Mouse (Mus musculus) thymus, adult 2 months (tissue): Measurements from ENCODE around the gene Sec1. TPM values are rescaled to one million over a fixed set of nuclear protein-coding genes. Genes with fewer than 3 reads are reported as not detected.

Experiments used
- DNase-seq: peaks from one replicate; pipeline ENCODE4 v3.0.0; 2021
- H3K27ac ChIP-seq: fragments of 200-500 bp; 2 replicates; pipeline ENCODE4 v1.5.1; 2012; ENCODE audit warnings: low read length, control low read depth; ENCODE audit not compliant: control insufficient read depth, insufficient read depth
- H3K27me3 ChIP-seq: fragments of 200-500 bp; 2 replicates; pipeline ENCODE4 v1.6.1; 2012; ENCODE audit warnings: mild to moderate bottlenecking, low read length, moderate library complexity, mixed read lengths; ENCODE audit not compliant: control insufficient read depth, insufficient read depth
- H3K36me3 ChIP-seq: fragments of 200-500 bp; 2 replicates; pipeline ENCODE4 v1.6.1; 2012; ENCODE audit warnings: mild to moderate bottlenecking, low read length, moderate library complexity; ENCODE audit not compliant: control insufficient read depth, insufficient read depth
- H3K4me1 ChIP-seq: fragments of 200-500 bp; replicated peaks from 2 replicates; pipeline ENCODE4 v1.6.1; 2012; ENCODE audit warnings: low read length; ENCODE audit not compliant: control insufficient read depth, insufficient read depth
- H3K4me3 ChIP-seq: fragments of 200-500 bp; 2 replicates; pipeline ENCODE4 v1.5.1; 2012; ENCODE audit warnings: mild to moderate bottlenecking, low read length, control low read depth, moderate library complexity; ENCODE audit not compliant: control insufficient read depth, insufficient read depth
- CTCF ChIP-seq: fragments of 200-500 bp; IDR thresholded peaks from 2 replicates; pipeline ENCODE4 v1.5.1; 2012; ENCODE audit warnings: mild to moderate bottlenecking, control low read depth, low read length, moderate library complexity, borderline replicate concordance; ENCODE audit not compliant: control insufficient read depth, poor library complexity, insufficient read depth; ENCODE audit errors: extremely low read depth
- POLR2A ChIP-seq: fragments of 200-500 bp; IDR thresholded peaks from 2 replicates; pipeline ENCODE4 v1.6.1; 2012; ENCODE audit warnings: mild to moderate bottlenecking, low read length, control low read depth, moderate library complexity; ENCODE audit not compliant: control insufficient read depth, poor library complexity, insufficient read depth; ENCODE audit errors: extremely low read depth
- WGBS: fragments of 180-500 bp; shearing (Covaris S2); methylation state at CpG from one replicate; pipeline ENCODE4 v1.1.7; 2018; 5-methylcytosine and 5-hydroxymethylcytosine counted together
- polyA plus RNA-seq: library from polyadenylated mRNA; depleted of rRNA; stranded (reverse); fragments of >200 nt; gene quantifications from 2 replicates; pipeline ENCODE4 v1.2.3, GENCODE M21; 2012

Gene Sec1
- polyA plus RNA-seq, 1 experiment = 1.9 TPM

DNA sequence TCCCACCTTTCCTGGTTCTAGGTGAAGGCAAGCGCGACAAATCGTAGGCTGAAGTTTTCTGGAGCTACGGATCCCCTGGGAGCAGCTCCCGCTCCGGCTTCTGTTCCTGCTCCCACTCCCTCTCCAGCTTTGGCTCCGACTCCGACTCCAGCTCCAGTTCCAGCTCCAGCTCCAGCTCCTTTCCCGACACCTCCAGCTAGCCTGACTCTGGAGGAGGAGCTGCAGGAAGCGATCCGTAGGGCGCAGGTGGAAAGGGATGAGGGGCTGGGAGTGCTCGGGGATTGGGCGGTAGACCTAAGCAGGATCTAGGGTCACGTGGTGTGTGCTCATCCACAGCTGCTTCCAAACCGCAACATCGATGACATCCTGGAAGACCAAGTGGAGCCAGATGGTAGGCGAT lies 50.0 kb downstream of the Sec1 start:
- TF ChIP-seq POLR2A (no peak), CTCF (no peak)
- no peak overlapping the region for H3K27ac ChIP-seq

GRCm38 (mm10) chr7:45643441-45644178 lies 50.6 kb downstream of the Sec1 start:
- DNase-seq = peak; percentile 80
- 13% methylated on average over 28 of the region's 28 CpGs for WGBS
- Histone ChIP-seq H3K4me3 (peak overlapping the region; percentile 43), H3K36me3 (no peaks in the 10 kb centered on the region), H3K27ac (no peak overlapping the region), H3K4me1 (peaks cover 21% of the 10 kb centered on the region), H3K27me3 (no peaks in the 10 kb centered on the region)
- TF ChIP-seq CTCF (0 out of 2 replicates have a peak, but pooled peaks have one; percentile 46), POLR2A (peak; percentile 62)

More for the DNA sequence above, 50.0 kb downstream of the Sec1 start:
- no peaks in the 10 kb centered on the region for H3K27me3 ChIP-seq
- DNase-seq = no peak
- no peaks in the 10 kb centered on the region for H3K36me3 ChIP-seq
- WGBS = 69% methylated on average over 18 of the region's 18 CpGs
- H3K4me1 ChIP-seq = peaks cover 21% of the 10 kb centered on the region
- H3K4me3 ChIP-seq = no peak overlapping the region

- Histone ChIP-seq H3K27ac (no peak overlapping the region; the same call in 1 of the 2 replicates), H3K4me3 (peak overlapping the region; percentile 43), H3K36me3 (no peaks in the 10 kb centered on the region), H3K27me3 (no peaks in the 10 kb centered on the region), H3K4me1 (peaks cover 21% of the 10 kb centered on the region)
- no peak for DNase-seq
- no peak for TF ChIP-seq CTCF
- no peak for TF ChIP-seq POLR2A
- WGBS = 46% methylated on average over 16 of the region's 16 CpGs
Measured at GRCm38 (mm10) chr7:45642503-45643255, 51.5 kb downstream of the Sec1 start.

DNA sequence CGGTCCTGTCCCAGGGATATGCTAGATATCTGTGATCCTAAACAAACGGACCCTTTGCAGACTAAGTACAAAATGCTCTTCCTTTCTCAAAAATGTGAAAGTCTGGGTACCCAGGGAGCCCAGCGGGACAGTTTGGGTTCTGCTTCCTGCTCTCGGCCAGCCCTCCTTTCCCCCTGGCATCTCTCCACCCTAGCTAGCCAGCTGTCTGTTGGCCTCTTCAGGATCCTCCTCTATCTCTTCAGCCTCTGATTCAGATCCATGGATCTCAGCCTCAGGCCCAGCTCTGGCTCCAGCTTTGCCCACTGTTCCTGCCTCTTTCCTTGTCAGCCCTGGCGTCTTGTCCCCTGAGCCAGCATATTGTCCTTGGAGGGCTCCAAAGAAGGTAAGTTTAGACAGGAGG lies 52.1 kb downstream of the Sec1 start:
- Histone ChIP-seq H3K27me3 (no peaks in the 10 kb centered on the region), H3K36me3 (no peaks in the 10 kb centered on the region), H3K4me3 (no peak overlapping the region), H3K27ac (no peak overlapping the region), H3K4me1 (peaks cover 21% of the 10 kb centered on the region)
- no peak for TF ChIP-seq POLR2A
- no peak for TF ChIP-seq CTCF
- WGBS = 88% methylated on average over 5 of the region's 5 CpGs
- no peak for DNase-seq

GRCm38 (mm10) chr7:45641391-45642040 lies 52.7 kb downstream of the Sec1 start:
- WGBS = 90% methylated on average over 17 of the region's 17 CpGs
- no peak for DNase-seq
- H3K27ac ChIP-seq = no peak overlapping the region
- no peaks in the 10 kb centered on the region for H3K36me3 ChIP-seq
- H3K4me1 ChIP-seq = peaks cover 21% of the 10 kb centered on the region
- no peaks in the 10 kb centered on the region for H3K27me3 ChIP-seq
- TF ChIP-seq CTCF (no peak), POLR2A (no peak)
- no peak overlapping the region for H3K4me3 ChIP-seq
